Mouse (Mus musculus) kidney, adult 2 months (tissue): ENCODE data around the gene Gm17482. TPM values are rescaled to one million over a fixed set of nuclear protein-coding genes. Genes with fewer than 3 reads are reported as not detected.

Source experiments
- DNase-seq: peaks from one replicate; pipeline ENCODE4 v3.0.0; 2021
- H3K27ac ChIP-seq: fragments of 200-500 bp; 2 replicates; pipeline ENCODE4 v1.5.1; 2012; ENCODE audit warnings: low read depth, low read length, control low read depth, inconsistent platforms; ENCODE audit not compliant: insufficient read depth
- H3K27me3 ChIP-seq: fragments of 200-500 bp; replicated peaks from 2 replicates; pipeline ENCODE4 v1.6.1; 2012; ENCODE audit warnings: mild to moderate bottlenecking, moderate library complexity, low read length, inconsistent platforms; ENCODE audit not compliant: control insufficient read depth, insufficient read depth
- H3K36me3 ChIP-seq: fragments of 200-500 bp; 2 replicates; pipeline ENCODE4 v1.6.1; 2012; ENCODE audit warnings: mild to moderate bottlenecking, moderate library complexity, low read length, inconsistent platforms; ENCODE audit not compliant: control insufficient read depth, insufficient read depth
- H3K4me1 ChIP-seq: fragments of 200-500 bp; 2 replicates; pipeline ENCODE4 v1.6.1; 2011; ENCODE audit warnings: low read length; ENCODE audit not compliant: control insufficient read depth, insufficient read depth
- H3K4me3 ChIP-seq: fragments of 200-500 bp; 2 replicates; pipeline ENCODE4 v1.5.1; 2011; ENCODE audit warnings: mild to moderate bottlenecking, low read depth, low read length, control low read depth; ENCODE audit not compliant: insufficient read depth
- CTCF ChIP-seq: fragments of 200-500 bp; conservative IDR thresholded peaks from 2 replicates; pipeline ENCODE4 v1.5.1; 2011; ENCODE audit warnings: low read depth, mild to moderate bottlenecking, control low read depth, low read length, moderate library complexity, mixed read lengths; ENCODE audit not compliant: insufficient read depth, insufficient read length
- POLR2A ChIP-seq: fragments of 200-500 bp; IDR thresholded peaks from one replicate; pipeline ENCODE4 v1.6.1; 2011; ENCODE audit warnings: low read depth, low read length, control low read depth
- WGBS: fragments of 180-500 bp; shearing (Covaris S2); methylation state at CpG from one replicate; pipeline ENCODE4 v1.1.7; 2018; 5-methylcytosine and 5-hydroxymethylcytosine counted together
- polyA plus RNA-seq: library from polyadenylated mRNA; depleted of rRNA; stranded (reverse); fragments of >200 nt; gene quantifications from 2 replicates; pipeline ENCODE4 v1.2.3, GENCODE M21; 2012

Gm17482 gene
- polyA plus RNA-seq, 1 experiment, result not detected

DNA sequence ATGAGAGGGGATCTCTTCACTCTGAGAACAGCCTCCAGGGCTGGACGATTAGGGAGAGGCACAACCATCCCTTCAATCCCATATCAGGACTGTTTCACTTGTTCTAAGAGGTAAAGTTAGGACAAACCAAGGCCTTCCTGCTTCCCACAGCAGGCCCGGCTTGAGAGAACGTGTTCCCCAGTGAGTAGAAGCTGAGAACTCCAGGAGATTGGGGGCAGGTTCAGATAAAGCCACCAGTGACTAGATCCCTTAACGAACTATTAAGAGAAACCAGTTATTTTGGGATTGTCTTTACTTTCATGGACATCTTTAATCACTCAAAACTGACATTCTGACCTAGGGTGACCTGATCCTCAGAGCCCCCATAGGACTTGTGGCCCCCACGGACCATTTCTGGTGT is 42.4 kb downstream of the Gm17482 start:
- Histone ChIP-seq H3K4me1 (no peaks in the 10 kb centered on the region), H3K27me3 (no peaks in the 10 kb centered on the region), H3K36me3 (no peaks in the 10 kb centered on the region), H3K27ac (no peak overlapping the region), H3K4me3 (no peak overlapping the region)
- 78% methylated on average over 5 of the region's 5 CpGs for WGBS
- TF ChIP-seq POLR2A, result no peak
- no peak for TF ChIP-seq CTCF
- no peak for DNase-seq

DNA sequence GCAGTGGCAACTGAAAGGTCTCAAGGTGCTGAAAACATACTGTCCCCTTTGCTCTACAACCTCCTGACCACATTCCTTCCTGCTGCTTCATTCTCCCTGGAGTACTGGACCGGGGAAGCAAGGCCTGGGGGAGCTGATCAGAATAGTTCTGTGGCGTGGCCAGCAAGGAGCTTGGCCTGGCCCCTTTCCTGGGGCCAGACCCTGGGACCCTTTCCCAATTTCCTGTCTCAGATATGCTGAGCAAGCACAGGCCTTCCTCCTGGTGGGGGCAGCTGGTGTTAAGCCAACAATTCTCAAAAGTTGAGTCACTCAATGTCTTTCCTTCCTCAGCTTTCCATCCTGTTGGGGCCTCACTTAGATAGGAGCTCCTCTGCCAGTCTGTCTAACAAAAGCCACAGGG is 42.9 kb downstream of the Gm17482 start:
- Histone ChIP-seq H3K36me3 (no peaks in the 10 kb centered on the region), H3K27me3 (no peaks in the 10 kb centered on the region), H3K4me3 (no peak overlapping the region), H3K4me1 (no peaks in the 10 kb centered on the region), H3K27ac (no peak overlapping the region)
- no peak for DNase-seq
- WGBS, result 69% methylated on average over 2 of the region's 2 CpGs
- TF ChIP-seq POLR2A, result no peak
- TF ChIP-seq CTCF, result no peak

DNA sequence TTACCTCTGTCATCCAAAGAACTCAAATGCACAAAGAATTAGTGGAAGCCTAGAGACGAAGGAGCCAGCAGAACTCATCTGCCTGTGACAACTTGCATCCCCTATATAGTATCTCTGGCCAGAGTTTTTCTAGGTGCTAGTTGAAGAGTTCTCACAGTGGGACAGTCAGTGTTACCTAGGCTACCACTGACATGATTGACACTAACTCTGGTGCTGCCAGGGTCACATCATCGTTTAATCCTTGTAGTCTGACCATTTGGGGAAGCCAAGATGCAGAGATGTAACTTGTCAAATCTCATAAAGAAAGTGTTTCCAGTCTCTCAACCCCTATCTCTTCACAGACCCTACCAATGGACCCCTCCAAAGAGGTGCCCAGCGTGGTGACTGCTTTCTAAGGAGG is 44.2 kb downstream of the Gm17482 start:
- Histone ChIP-seq H3K4me3 (no peak overlapping the region), H3K36me3 (no peaks in the 10 kb centered on the region), H3K4me1 (no peaks in the 10 kb centered on the region), H3K27ac (no peak overlapping the region), H3K27me3 (no peaks in the 10 kb centered on the region)
- TF ChIP-seq POLR2A (no peak), CTCF (no peak)
- WGBS, result 80% methylated on average over 3 of the region's 3 CpGs
- no peak for DNase-seq

DNA sequence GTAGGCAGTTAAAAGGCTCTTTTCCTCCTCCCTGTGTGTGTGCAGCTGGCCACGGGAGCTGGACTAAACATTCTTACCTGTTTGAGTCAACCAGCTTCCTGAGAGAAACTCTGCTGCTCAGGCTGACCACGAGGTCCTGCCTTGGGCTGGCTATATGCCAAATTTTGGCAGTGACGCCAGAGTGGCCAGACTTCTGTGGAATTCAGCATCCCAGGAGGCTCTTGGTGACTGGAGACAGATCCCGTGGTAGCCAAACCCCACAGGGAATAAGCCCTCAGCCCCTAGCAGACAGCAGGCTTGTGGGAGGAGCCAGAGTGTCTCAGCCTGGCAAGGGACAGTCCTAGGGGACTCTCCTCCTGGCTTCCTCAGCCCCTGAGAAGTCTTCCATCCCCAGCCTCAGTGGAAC is 44.7 kb downstream of the Gm17482 start:
- DNase-seq, result peak; percentile 65
- no peak overlapping the region for H3K27ac ChIP-seq

DNA sequence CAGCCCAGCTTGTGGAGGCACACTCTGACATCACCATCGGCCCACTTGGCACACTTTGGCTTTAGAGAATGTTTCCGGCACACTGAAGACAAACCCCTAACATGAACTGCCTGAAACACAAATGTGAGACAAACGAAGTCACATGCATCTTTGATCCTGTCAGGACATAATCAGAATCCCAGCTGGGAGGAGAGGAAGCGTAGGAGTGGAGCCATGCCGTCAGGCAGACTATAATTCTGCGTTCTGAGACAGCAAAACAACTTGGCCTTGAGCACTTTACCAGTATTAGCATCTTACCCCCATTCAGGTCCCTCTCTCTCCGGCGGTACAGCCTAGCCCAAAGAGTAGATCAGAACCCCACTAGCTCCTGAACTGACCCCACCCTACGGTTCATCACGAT is 46.2 kb downstream of the Gm17482 start:
- Histone ChIP-seq H3K4me3 (no peak overlapping the region), H3K27ac (no peak overlapping the region), H3K36me3 (no peaks in the 10 kb centered on the region), H3K4me1 (no peaks in the 10 kb centered on the region), H3K27me3 (no peaks in the 10 kb centered on the region)
- no peak for DNase-seq
- WGBS, result 73% methylated on average over 10 of the region's 10 CpGs
- TF ChIP-seq POLR2A (no peak), CTCF (no peak)

More for the DNA sequence above, 44.7 kb downstream of the Gm17482 start:
- Histone ChIP-seq H3K4me3 (no peak overlapping the region), H3K36me3 (no peaks in the 10 kb centered on the region), H3K4me1 (no peaks in the 10 kb centered on the region), H3K27me3 (no peaks in the 10 kb centered on the region)
- 4% methylated on average over 4 of the region's 4 CpGs for WGBS
- TF ChIP-seq CTCF (no peak), POLR2A (no peak)

DNA sequence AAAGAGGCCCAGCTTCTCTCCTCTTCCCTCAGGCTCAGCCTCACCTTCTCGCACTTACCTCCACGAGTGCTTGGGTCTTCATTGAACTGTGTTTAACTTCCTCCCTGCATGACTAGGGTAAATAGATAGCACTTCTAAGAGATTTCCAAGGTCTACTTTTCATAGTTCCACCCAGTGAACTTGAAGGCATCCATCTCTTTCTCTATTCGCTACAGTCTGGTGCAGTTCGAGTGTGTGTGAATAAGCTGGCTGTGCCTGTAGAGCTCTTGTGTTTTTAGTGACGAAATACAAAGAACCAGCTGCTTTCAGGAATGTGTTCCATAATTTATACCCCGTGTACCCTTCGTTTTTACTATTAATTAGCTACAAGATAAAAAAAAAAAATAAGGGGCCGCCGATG is 47.6 kb downstream of the Gm17482 start:
- TF ChIP-seq CTCF (no peak), POLR2A (no peak)
- Histone ChIP-seq H3K36me3 (no peaks in the 10 kb centered on the region), H3K4me1 (no peaks in the 10 kb centered on the region), H3K4me3 (no peak overlapping the region), H3K27ac (no peak overlapping the region), H3K27me3 (no peaks in the 10 kb centered on the region)
- 63% methylated on average over 9 of the region's 9 CpGs for WGBS
- no peak for DNase-seq

DNA sequence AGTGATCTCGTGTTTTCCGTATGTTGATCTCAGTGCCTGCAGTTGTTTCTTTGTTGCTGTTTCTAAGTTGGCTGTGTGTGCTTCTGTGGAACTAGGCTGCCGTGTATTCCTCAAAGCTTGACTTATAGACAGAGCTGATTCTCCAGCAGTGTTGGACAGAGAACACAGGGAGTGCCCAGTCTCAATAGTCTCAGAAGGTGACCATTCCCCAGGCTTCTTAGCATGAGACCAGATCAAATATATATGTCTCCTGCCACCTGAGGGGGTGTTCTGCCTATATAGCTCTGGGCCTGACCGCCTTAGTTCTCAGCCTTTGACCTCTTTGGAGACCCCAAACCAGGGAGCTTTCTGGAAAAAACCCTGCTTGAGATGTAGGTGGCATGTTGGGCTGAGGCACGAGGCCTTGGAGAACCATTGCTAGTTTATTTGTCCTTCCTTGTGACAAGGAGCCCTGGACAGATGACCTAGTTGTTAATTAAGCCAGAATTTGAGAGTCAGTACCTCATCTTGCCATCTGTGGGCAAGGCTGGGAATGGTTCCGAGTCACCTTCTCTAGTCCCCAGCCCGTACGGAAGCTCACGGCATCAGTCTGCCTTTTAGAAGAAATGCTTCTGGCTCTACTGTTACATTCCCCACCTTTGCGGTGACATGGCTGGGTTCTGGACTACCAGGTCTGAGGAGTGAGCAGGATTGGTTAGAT is 48.1 kb downstream of the Gm17482 start:
- TF ChIP-seq POLR2A, result no peak
- no peak for TF ChIP-seq CTCF
- Histone ChIP-seq H3K4me1 (no peaks in the 10 kb centered on the region), H3K4me3 (no peak overlapping the region), H3K27ac (no peak overlapping the region), H3K27me3 (no peaks in the 10 kb centered on the region), H3K36me3 (no peaks in the 10 kb centered on the region)
- no peak for DNase-seq
- 88% methylated on average over 10 of the region's 10 CpGs for WGBS
